Mouse (Mus musculus): ENCODE data around the gene Ppfia3.
A peak's percentile ranks its signal among the peaks of the same experiment; 100 is the strongest.

The Ppfia3 gene

GRCm38 (mm10) chr7:45323069-45323468 is 43.8 kb downstream of the Ppfia3 start:
- H3K4me1 ChIP-seq (replicated peaks; ENCODE audit: low read depth, low read length), result peaks cover 28% of the 10 kb centered on the region
- no peak for TF ChIP-seq CTCF (conservative IDR thresholded peaks at IDR 0.05; ENCODE audit: low read length)
- no peak for TF ChIP-seq POU5F1 (IDR thresholded peaks at IDR 0.05; ENCODE audit: borderline replicate concordance, low read length)
- TF ChIP-seq NANOG (IDR thresholded peaks at IDR 0.05; ENCODE audit: borderline replicate concordance, low read length), result no peak
- no peaks in the 10 kb centered on the region for H3K9me3 ChIP-seq (ENCODE audit: low read length)
- no peak overlapping the region for H3K4me3 ChIP-seq (replicated peaks; ENCODE audit: low read length)
- no peaks in the 10 kb centered on the region for H3K27me3 ChIP-seq (ENCODE audit: insufficient read depth, low read length)
- H3K36me3 ChIP-seq (ENCODE audit: insufficient read depth, low read length), result peaks cover 79% of the 10 kb centered on the region

- Histone ChIP-seq H3K4me1 (replicated peaks; ENCODE audit: low read depth, low read length) (peaks cover 30% of the 10 kb centered on the region), H3K27me3 (ENCODE audit: insufficient read depth, low read length) (no peaks in the 10 kb centered on the region), H3K9me3 (ENCODE audit: low read length) (no peaks in the 10 kb centered on the region), H3K36me3 (ENCODE audit: insufficient read depth, low read length) (peaks cover 81% of the 10 kb centered on the region), H3K4me3 (replicated peaks; ENCODE audit: low read length) (no peak overlapping the region)
- TF ChIP-seq NANOG (IDR thresholded peaks at IDR 0.05; ENCODE audit: borderline replicate concordance, low read length) (no peak), POU5F1 (IDR thresholded peaks at IDR 0.05; ENCODE audit: borderline replicate concordance, low read length) (no peak), CTCF (conservative IDR thresholded peaks at IDR 0.05; ENCODE audit: low read length) (no peak)
These were observed 44.6 kb downstream of the Ppfia3 start for GRCm38 (mm10) chr7:45322245-45322644.

GRCm38 (mm10) chr7:45316536-45316935 is 50.3 kb downstream of the Ppfia3 start:
- peaks cover 43% of the 10 kb centered on the region for H3K4me1 ChIP-seq (replicated peaks; ENCODE audit: low read depth, low read length)
- no peak for TF ChIP-seq POU5F1 (IDR thresholded peaks at IDR 0.05; ENCODE audit: borderline replicate concordance, low read length)
- H3K9me3 ChIP-seq (ENCODE audit: low read length), result no peaks in the 10 kb centered on the region

GRCm38 (mm10) chr7:45315182-45315701 is 51.6 kb downstream of the Ppfia3 start:
- Histone ChIP-seq H3K27me3 (ENCODE audit: insufficient read depth, low read length) (no peaks in the 10 kb centered on the region), H3K4me3 (replicated peaks; ENCODE audit: low read length) (no peak overlapping the region), H3K4me1 (replicated peaks; ENCODE audit: low read depth, low read length) (peaks cover 48% of the 10 kb centered on the region), H3K36me3 (ENCODE audit: insufficient read depth, low read length) (peaks cover 93% of the 10 kb centered on the region), H3K9me3 (ENCODE audit: low read length) (no peaks in the 10 kb centered on the region)
- TF ChIP-seq NANOG (IDR thresholded peaks at IDR 0.05; ENCODE audit: borderline replicate concordance, low read length), result no peak
- TF ChIP-seq POU5F1 (IDR thresholded peaks at IDR 0.05; ENCODE audit: borderline replicate concordance, low read length), result no peak
- no peak for TF ChIP-seq CTCF (conservative IDR thresholded peaks at IDR 0.05; ENCODE audit: low read length)

More at GRCm38 (mm10) chr7:45316536-45316935, 50.3 kb downstream of the Ppfia3 start:
- Histone ChIP-seq H3K4me3 (replicated peaks; ENCODE audit: low read length) (peak overlapping the region; percentile 17; the same call in 1 of the 2 replicates), H3K36me3 (ENCODE audit: insufficient read depth, low read length) (peaks cover 88% of the 10 kb centered on the region), H3K27me3 (ENCODE audit: insufficient read depth, low read length) (no peaks in the 10 kb centered on the region)

GRCm38 (mm10) chr7:45313495-45313894 is 53.3 kb downstream of the Ppfia3 start:
- Histone ChIP-seq H3K4me3 (replicated peaks; ENCODE audit: low read length) (no peak overlapping the region), H3K27me3 (ENCODE audit: insufficient read depth, low read length) (no peaks in the 10 kb centered on the region), H3K36me3 (ENCODE audit: insufficient read depth, low read length) (peaks cover 85% of the 10 kb centered on the region), H3K4me1 (replicated peaks; ENCODE audit: low read depth, low read length) (peaks cover 55% of the 10 kb centered on the region), H3K9me3 (ENCODE audit: low read length) (no peaks in the 10 kb centered on the region)
- no peak for TF ChIP-seq CTCF (conservative IDR thresholded peaks at IDR 0.05; ENCODE audit: low read length)
- no peak for TF ChIP-seq POU5F1 (IDR thresholded peaks at IDR 0.05; ENCODE audit: borderline replicate concordance, low read length)
- TF ChIP-seq NANOG (IDR thresholded peaks at IDR 0.05; ENCODE audit: borderline replicate concordance, low read length), result no peak

GRCm38 (mm10) chr7:45312686-45313453 is 53.9 kb downstream of the Ppfia3 start:
- no peaks in the 10 kb centered on the region for H3K9me3 ChIP-seq (ENCODE audit: low read length)
- H3K4me3 ChIP-seq (replicated peaks; ENCODE audit: low read length), result no peak overlapping the region
- H3K4me1 ChIP-seq (replicated peaks; ENCODE audit: low read depth, low read length), result peaks cover 55% of the 10 kb centered on the region
- TF ChIP-seq CTCF (conservative IDR thresholded peaks at IDR 0.05; ENCODE audit: low read length) (no peak), NANOG (IDR thresholded peaks at IDR 0.05; ENCODE audit: borderline replicate concordance, low read length) (no peak), POU5F1 (IDR thresholded peaks at IDR 0.05; ENCODE audit: borderline replicate concordance, low read length) (no peak)
- no peaks in the 10 kb centered on the region for H3K27me3 ChIP-seq (ENCODE audit: insufficient read depth, low read length)
- H3K36me3 ChIP-seq (ENCODE audit: insufficient read depth, low read length), result peaks cover 85% of the 10 kb centered on the region

- Histone ChIP-seq H3K36me3 (ENCODE audit: insufficient read depth, low read length) (peaks cover 87% of the 10 kb centered on the region), H3K4me1 (replicated peaks; ENCODE audit: low read depth, low read length) (peaks cover 48% of the 10 kb centered on the region), H3K4me3 (replicated peaks; ENCODE audit: low read length) (no peak overlapping the region), H3K27me3 (ENCODE audit: insufficient read depth, low read length) (no peaks in the 10 kb centered on the region), H3K9me3 (ENCODE audit: low read length) (no peaks in the 10 kb centered on the region)
- TF ChIP-seq NANOG (IDR thresholded peaks at IDR 0.05; ENCODE audit: borderline replicate concordance, low read length) (no peak), CTCF (conservative IDR thresholded peaks at IDR 0.05; ENCODE audit: low read length) (no peak), POU5F1 (IDR thresholded peaks at IDR 0.05; ENCODE audit: borderline replicate concordance, low read length) (no peak)
These were observed 54.8 kb downstream of the Ppfia3 start for GRCm38 (mm10) chr7:45312023-45312422.

- H3K4me1 ChIP-seq (replicated peaks; ENCODE audit: low read depth, low read length), result peaks cover 59% of the 10 kb centered on the region
- no peak overlapping the region for H3K4me3 ChIP-seq (replicated peaks; ENCODE audit: low read length)
- H3K36me3 ChIP-seq (ENCODE audit: insufficient read depth, low read length), result peaks cover 76% of the 10 kb centered on the region
- no peaks in the 10 kb centered on the region for H3K9me3 ChIP-seq (ENCODE audit: low read length)
- peak; percentile 68 for TF ChIP-seq CTCF (conservative IDR thresholded peaks at IDR 0.05; ENCODE audit: low read length)
- no peak for TF ChIP-seq NANOG (IDR thresholded peaks at IDR 0.05; ENCODE audit: borderline replicate concordance, low read length)
- H3K27me3 ChIP-seq (ENCODE audit: insufficient read depth, low read length), result no peaks in the 10 kb centered on the region
These were observed 57.4 kb downstream of the Ppfia3 start for GRCm38 (mm10) chr7:45309455-45309854.

All from E14TG2a.4 (cell line).